Mouse (Mus musculus): Measurements from ENCODE around the gene Aprt. TPM values are rescaled to one million over a fixed set of nuclear protein-coding genes. Genes with fewer than 3 reads are reported as not detected.

Gene Aprt
- total RNA-seq, 1 experiment: 400 TPM

GRCm38 (mm10) chr8:122616181-122616905 lies 39.6 kb upstream of the Aprt start:
- Histone ChIP-seq H3K4me1 (ENCODE audit: control insufficient read depth in 2 of 2, insufficient read depth in 2 of 2, low read length in 2 of 2, poor library complexity in 1 of 2) (no peaks in the 10 kb centered on the region), H3K36me3 (ENCODE audit: control insufficient read depth, insufficient read depth, low read length, poor library complexity, severe bottlenecking) (no peaks in the 10 kb centered on the region), H3K9ac (ENCODE audit: insufficient read depth, low read depth, low read length, poor library complexity, severe bottlenecking) (no peak overlapping the region), H3K4me3 (ENCODE audit: insufficient read depth in 1 of 2, low read depth in 1 of 2, low read length in 2 of 2, poor library complexity in 1 of 2, severe bottlenecking in 1 of 2) (no peak overlapping the region), H3K27ac (ENCODE audit: insufficient read depth, low read depth, low read length, poor library complexity, severe bottlenecking) (no peak overlapping the region), H3K9me3 (ENCODE audit: control insufficient read depth, insufficient read depth, low read depth, low read length) (no peaks in the 10 kb centered on the region)
- TF ChIP-seq ZC3H11A (IDR thresholded peaks at IDR 0.05; ENCODE audit: borderline replicate concordance, low read depth, low read length): no peak
- no peak for TF ChIP-seq ZNF384 (IDR thresholded peaks at IDR 0.05; ENCODE audit: low read depth, low read length)
- in situ Hi-C loops (cut with MboI; ENCODE audit: low sequenced_read_pairs in 2 of 2, unreplicated experiment in 2 of 2): loop anchor here in 1 of 2 experiments (10.0 kb wide), 1 partner anchor 208 kb away; no protein-coding TSS in a partner anchor
- no peak for DNase-seq (ENCODE audit: low read depth, low spot score)

GRCm38 (mm10) chr8:122611295-122612133 lies 34.8 kb upstream of the Aprt start, which contains the start of the genes Galns and Trappc2l:
Gene Galns (minus strand): TSS chr8:122611463.
Gene Trappc2l (plus strand): TSS chr8:122611640.
- TF ChIP-seq ZNF384 (IDR thresholded peaks at IDR 0.05; ENCODE audit: low read depth, low read length) (no peak), ZC3H11A (IDR thresholded peaks at IDR 0.05; ENCODE audit: borderline replicate concordance, low read depth, low read length) (no peak), MAFK (IDR thresholded peaks at IDR 0.05; ENCODE audit: insufficient read depth, low read depth, low read length) (no peak), HCFC1 (IDR thresholded peaks at IDR 0.05; ENCODE audit: borderline replicate concordance, insufficient read depth, low read length) (no peak)
- peak within 1 kb of the TSS; percentile 81 for H3K9ac ChIP-seq (ENCODE audit: insufficient read depth, low read depth, low read length, poor library complexity, severe bottlenecking)
- peak; percentile 96 for DNase-seq (ENCODE audit: low read depth, low spot score)
- peak within 1 kb of the TSS; percentile 83 to 87 for H3K4me3 ChIP-seq (ENCODE audit: insufficient read depth in 1 of 2, low read depth in 1 of 2, low read length in 2 of 2, poor library complexity in 1 of 2, severe bottlenecking in 1 of 2)
- H3K9me3 ChIP-seq (ENCODE audit: control insufficient read depth, insufficient read depth, low read depth, low read length): no peaks in the 10 kb centered on the region
- H3K27ac ChIP-seq (ENCODE audit: insufficient read depth, low read depth, low read length, poor library complexity, severe bottlenecking): no peak within 1 kb of the TSS
- H3K36me3 ChIP-seq (ENCODE audit: control insufficient read depth, insufficient read depth, low read length, poor library complexity, severe bottlenecking): no peaks in the 10 kb centered on the region
- no peaks in the 10 kb centered on the region for H3K4me1 ChIP-seq (ENCODE audit: control insufficient read depth in 2 of 2, insufficient read depth in 2 of 2, low read length in 2 of 2, poor library complexity in 1 of 2)
- in situ Hi-C loops (cut with MboI; ENCODE audit: low sequenced_read_pairs in 2 of 2, unreplicated experiment in 2 of 2): loop anchor here in 1 of 2 experiments (10.0 kb wide), 1 partner anchor 213 kb away; no protein-coding TSS in a partner anchor

GRCm38 (mm10) chr8:122610612-122611277 lies 34.0 kb upstream of the Aprt start:
- in situ Hi-C loops (cut with MboI; ENCODE audit: low sequenced_read_pairs in 2 of 2, unreplicated experiment in 2 of 2): loop anchor here in 1 of 2 experiments (10.0 kb wide), 1 partner anchor 214 kb away; no protein-coding TSS in a partner anchor
- H3K4me3 ChIP-seq (ENCODE audit: insufficient read depth in 1 of 2, low read depth in 1 of 2, low read length in 2 of 2, poor library complexity in 1 of 2, severe bottlenecking in 1 of 2): peak overlapping the region; percentile 83 to 87
- no peaks in the 10 kb centered on the region for H3K36me3 ChIP-seq (ENCODE audit: control insufficient read depth, insufficient read depth, low read length, poor library complexity, severe bottlenecking)
- H3K27ac ChIP-seq (ENCODE audit: insufficient read depth, low read depth, low read length, poor library complexity, severe bottlenecking): no peak overlapping the region
- DNase-seq (ENCODE audit: low read depth, low spot score): no peak
- TF ChIP-seq HCFC1 (IDR thresholded peaks at IDR 0.05; ENCODE audit: borderline replicate concordance, insufficient read depth, low read length) (no peak), ZNF384 (IDR thresholded peaks at IDR 0.05; ENCODE audit: low read depth, low read length) (no peak), CHD2 (IDR thresholded peaks at IDR 0.05; ENCODE audit: low read depth, low read length) (no peak), ZC3H11A (IDR thresholded peaks at IDR 0.05; ENCODE audit: borderline replicate concordance, low read depth, low read length) (no peak), MAFK (IDR thresholded peaks at IDR 0.05; ENCODE audit: insufficient read depth, low read depth, low read length) (no peak)
- no peaks in the 10 kb centered on the region for H3K9me3 ChIP-seq (ENCODE audit: control insufficient read depth, insufficient read depth, low read depth, low read length)
- peak overlapping the region; percentile 81 for H3K9ac ChIP-seq (ENCODE audit: insufficient read depth, low read depth, low read length, poor library complexity, severe bottlenecking)
- no peaks in the 10 kb centered on the region for H3K4me1 ChIP-seq (ENCODE audit: control insufficient read depth in 2 of 2, insufficient read depth in 2 of 2, low read length in 2 of 2, poor library complexity in 1 of 2)

- Histone ChIP-seq H3K4me1 (ENCODE audit: control insufficient read depth in 2 of 2, insufficient read depth in 2 of 2, low read length in 2 of 2, poor library complexity in 1 of 2) (no peaks in the 10 kb centered on the region), H3K9ac (ENCODE audit: insufficient read depth, low read depth, low read length, poor library complexity, severe bottlenecking) (no peak overlapping the region), H3K4me3 (ENCODE audit: insufficient read depth in 1 of 2, low read depth in 1 of 2, low read length in 2 of 2, poor library complexity in 1 of 2, severe bottlenecking in 1 of 2) (no peak overlapping the region), H3K9me3 (ENCODE audit: control insufficient read depth, insufficient read depth, low read depth, low read length) (no peaks in the 10 kb centered on the region), H3K27ac (ENCODE audit: insufficient read depth, low read depth, low read length, poor library complexity, severe bottlenecking) (no peak overlapping the region), H3K36me3 (ENCODE audit: control insufficient read depth, insufficient read depth, low read length, poor library complexity, severe bottlenecking) (no peaks in the 10 kb centered on the region)
- TF ChIP-seq CHD2 (IDR thresholded peaks at IDR 0.05; ENCODE audit: low read depth, low read length): no peak
- TF ChIP-seq MAFK (IDR thresholded peaks at IDR 0.05; ENCODE audit: insufficient read depth, low read depth, low read length): no peak
- no peak for TF ChIP-seq HCFC1 (IDR thresholded peaks at IDR 0.05; ENCODE audit: borderline replicate concordance, insufficient read depth, low read length)
- no peak for TF ChIP-seq ZC3H11A (IDR thresholded peaks at IDR 0.05; ENCODE audit: borderline replicate concordance, low read depth, low read length)
- TF ChIP-seq ZNF384 (IDR thresholded peaks at IDR 0.05; ENCODE audit: low read depth, low read length): no peak
- in situ Hi-C loops (cut with MboI; ENCODE audit: low sequenced_read_pairs in 2 of 2, unreplicated experiment in 2 of 2): loop anchor here in 1 of 2 experiments (10.0 kb wide), 1 partner anchor 215 kb away; no protein-coding TSS in a partner anchor
- DNase-seq (ENCODE audit: low read depth, low spot score): no peak
Observed at GRCm38 (mm10) chr8:122610209-122610608, 33.5 kb upstream of the Aprt start.

All from ES-E14 (cell line).